Mouse (Mus musculus) CH12.LX (cell line): ENCODE measurements around the gene Mt3. TPM values are rescaled to one million over a fixed set of nuclear protein-coding genes. Genes with fewer than 3 reads are reported as not detected.

Experiments used
- DNase-seq: peaks from one replicate; pipeline ENCODE4 v3.0.0-alpha.2; 2013; ENCODE audit errors: extremely low read depth
- H3K27ac ChIP-seq: 2 replicates; pipeline ENCODE4 v1.5.1; 2012; ENCODE audit warnings: low read depth, mild to moderate bottlenecking, control low read depth, moderate library complexity; ENCODE audit not compliant: insufficient read depth
- H3K27me3 ChIP-seq: replicated peaks from 2 replicates; pipeline ENCODE3; 2012; ENCODE audit warnings: inconsistent platforms
- H3K36me3 ChIP-seq, 2 experiments: replicated peaks in 1 of 2; 2 replicates each; pipeline versions ENCODE3 to v1.6.1; 2012; ENCODE audit warnings: inconsistent platforms in 1 of 2, low read length in 1 of 2, mild to moderate bottlenecking in 1 of 2, mixed read lengths in 1 of 2, moderate library complexity in 1 of 2; ENCODE audit not compliant: control insufficient read depth in 1 of 2, insufficient read depth in 1 of 2
- H3K4me1 ChIP-seq, 2 experiments: 2 replicates each; pipeline ENCODE4 v1.6.1; 2012; ENCODE audit warnings: inconsistent platforms in 1 of 2, moderate library complexity in 1 of 2; ENCODE audit not compliant: insufficient read depth in 2 of 2, control insufficient read depth in 1 of 2
- H3K4me2 ChIP-seq: 2 replicates; pipeline ENCODE4 v1.6.1; 2012; ENCODE audit warnings: low read depth, mild to moderate bottlenecking, control low read depth; ENCODE audit not compliant: poor library complexity, insufficient read depth, severe bottlenecking
- H3K4me3 ChIP-seq, 3 experiments: fragments of 150-350 bp in 1 of 3; sonication (generic) in 1 of 3; replicated peaks in 1 of 3; 2 replicates each; pipeline versions ENCODE3 to v1.5.1; 2011 to 2012; ENCODE audit warnings: low read depth in 2 of 3, low read length in 2 of 3, mild to moderate bottlenecking in 2 of 3, moderate library complexity in 2 of 3, control low read depth in 1 of 3, improper control_type of control experiment in 1 of 3, inconsistent platforms in 1 of 3, mixed read lengths in 1 of 3; ENCODE audit not compliant: poor library complexity in 1 of 3
- H3K79me2 ChIP-seq: replicated peaks from 2 replicates; pipeline ENCODE4 v1.6.1; 2012; ENCODE audit warnings: mild to moderate bottlenecking, moderate library complexity; ENCODE audit not compliant: control insufficient read depth, poor library complexity, insufficient read depth, severe bottlenecking; ENCODE audit errors: extremely low read depth
- H3K9ac ChIP-seq: 2 replicates; pipeline ENCODE4 v1.6.1; 2012; ENCODE audit warnings: low read depth, mild to moderate bottlenecking, control low read depth, moderate library complexity; ENCODE audit not compliant: insufficient read depth
- H3K9me3 ChIP-seq: replicated peaks from 2 replicates; pipeline ENCODE3; 2012; ENCODE audit warnings: low read length, inconsistent platforms, mixed read lengths
- CHD2 ChIP-seq: IDR thresholded peaks from 2 replicates; pipeline ENCODE4 v1.6.1; 2011; ENCODE audit warnings: low read length, improper control_type of control experiment
- CTCF ChIP-seq, 2 experiments: IDR thresholded peaks in 1 of 2; conservative IDR thresholded peaks in 1 of 2; 2 replicates each; pipeline ENCODE4 v1.5.1; 2011 to 2012; ENCODE audit warnings: low read depth in 2 of 2, low read length in 2 of 2, improper control_type of control experiment in 1 of 2, inconsistent platforms in 1 of 2, mild to moderate bottlenecking in 1 of 2, moderate library complexity in 1 of 2
- E2F4 ChIP-seq: IDR thresholded peaks from 2 replicates; pipeline ENCODE4 v1.6.1; 2011; ENCODE audit warnings: low read depth, low read length, improper control_type of control experiment; ENCODE audit not compliant: insufficient replicate concordance
- ELF1 ChIP-seq: IDR thresholded peaks from 2 replicates; pipeline ENCODE4 v1.6.1; 2014; ENCODE audit warnings: low read depth, mild to moderate bottlenecking, inconsistent platforms, low read length, improper control_type of control experiment
- EP300 ChIP-seq: IDR thresholded peaks from 2 replicates; pipeline ENCODE4 v1.6.1; 2011; ENCODE audit warnings: low read length, improper control_type of control experiment
- ETS1 ChIP-seq: conservative IDR thresholded peaks from 2 replicates; pipeline ENCODE4 v1.6.1; 2012; ENCODE audit warnings: low read depth, mild to moderate bottlenecking, inconsistent platforms, low read length, improper control_type of control experiment, moderate library complexity
- GABPA ChIP-seq: IDR thresholded peaks from 2 replicates; pipeline ENCODE4 v1.6.1; 2012; ENCODE audit warnings: low read depth, low read length, improper control_type of control experiment, inconsistent platforms; ENCODE audit not compliant: insufficient replicate concordance
- IRF4 ChIP-seq: IDR thresholded peaks from 2 replicates; pipeline ENCODE4 v1.6.1; 2014; ENCODE audit warnings: low read depth, mild to moderate bottlenecking, inconsistent platforms, low read length, improper control_type of control experiment
- JUN ChIP-seq: IDR thresholded peaks from 2 replicates; pipeline ENCODE4 v1.6.1; 2011; ENCODE audit warnings: low read depth, mild to moderate bottlenecking, low read length, improper control_type of control experiment, moderate library complexity; ENCODE audit not compliant: insufficient read depth
- JUND ChIP-seq: conservative IDR thresholded peaks from 2 replicates; pipeline ENCODE4 v1.6.1; 2011; ENCODE audit warnings: low read depth, low read length, improper control_type of control experiment
- MAX ChIP-seq: IDR thresholded peaks from 2 replicates; pipeline ENCODE4 v1.6.1; 2011; ENCODE audit warnings: low read length, improper control_type of control experiment
- MEF2A ChIP-seq: IDR thresholded peaks from 2 replicates; pipeline ENCODE4 v1.6.1; 2014; ENCODE audit warnings: low read depth, mild to moderate bottlenecking, inconsistent platforms, low read length, improper control_type of control experiment, borderline replicate concordance
- MYC ChIP-seq: IDR thresholded peaks from 2 replicates; pipeline ENCODE4 v1.6.1; 2011; ENCODE audit warnings: low read depth, mild to moderate bottlenecking, improper control_type of control experiment, low read length
- NRF1 ChIP-seq: IDR thresholded peaks from 2 replicates; pipeline ENCODE4 v1.6.1; 2014; ENCODE audit warnings: low read depth, mild to moderate bottlenecking, inconsistent platforms, low read length, improper control_type of control experiment, moderate library complexity
- PAX5 ChIP-seq: IDR thresholded peaks from 2 replicates; pipeline ENCODE4 v1.6.1; 2012; ENCODE audit warnings: low read length, inconsistent platforms, mixed read lengths
- POLR2A ChIP-seq: IDR thresholded peaks from 2 replicates; pipeline ENCODE4 v1.6.1; 2011; ENCODE audit warnings: low read depth, mild to moderate bottlenecking, improper control_type of control experiment, low read length
- POLR2AphosphoS2 ChIP-seq: IDR thresholded peaks from 2 replicates; pipeline ENCODE4 v1.6.1; 2011; ENCODE audit warnings: low read depth, low read length, improper control_type of control experiment
- RCOR1 ChIP-seq: conservative IDR thresholded peaks from 2 replicates; pipeline ENCODE4 v1.6.1; 2012; ENCODE audit warnings: low read depth, mild to moderate bottlenecking, inconsistent platforms, low read length, improper control_type of control experiment
- SMC3 ChIP-seq: IDR thresholded peaks from 2 replicates; pipeline ENCODE4 v1.6.1; 2011; ENCODE audit warnings: low read depth, low read length, improper control_type of control experiment
- TBP ChIP-seq: conservative IDR thresholded peaks from 2 replicates; pipeline ENCODE4 v1.6.1; 2011; ENCODE audit warnings: low read depth, low read length, improper control_type of control experiment
- TCF12 ChIP-seq: IDR thresholded peaks from 2 replicates; pipeline ENCODE4 v1.6.1; 2014; ENCODE audit warnings: low read depth, mild to moderate bottlenecking, inconsistent platforms, low read length, improper control_type of control experiment
- UBTF ChIP-seq: IDR thresholded peaks from 2 replicates; pipeline ENCODE4 v1.6.1; 2012; ENCODE audit warnings: low read depth, mild to moderate bottlenecking, inconsistent platforms, low read length, improper control_type of control experiment, moderate library complexity
- USF2 ChIP-seq: conservative IDR thresholded peaks from 2 replicates; pipeline ENCODE4 v1.6.1; 2011; ENCODE audit warnings: low read depth, low read length, improper control_type of control experiment
- ZC3H11A ChIP-seq: IDR thresholded peaks from 2 replicates; pipeline ENCODE4 v1.6.1; 2012; ENCODE audit warnings: low read depth, mild to moderate bottlenecking, inconsistent platforms, low read length, improper control_type of control experiment
- ZKSCAN1 ChIP-seq: IDR thresholded peaks from 2 replicates; pipeline ENCODE4 v1.6.1; 2012; ENCODE audit warnings: low read depth, inconsistent platforms, low read length, improper control_type of control experiment, borderline replicate concordance
- ZMIZ1 ChIP-seq: IDR thresholded peaks from 2 replicates; pipeline ENCODE4 v1.6.1; 2012; ENCODE audit warnings: low read depth, mild to moderate bottlenecking, inconsistent platforms, low read length, improper control_type of control experiment
- ZNF384 ChIP-seq: IDR thresholded peaks from 2 replicates; pipeline ENCODE4 v1.6.1; 2012; ENCODE audit warnings: low read depth, low read length, improper control_type of control experiment, inconsistent platforms
- dilution Hi-C: fragments of 300-500 bp; cut with MboI; formaldehyde crosslinking; loops from 2 replicates; pipeline ENCODE4 v1.14.3; 2020; ENCODE audit warnings: low sequenced_read_pairs; ENCODE audit not compliant: extremely low pct_unique_long_range_greater_than_20kb, extremely low pct_ligation_motif_present
- in situ Hi-C: fragments of 300-500 bp; cut with MboI; formaldehyde crosslinking; loops from 3 replicates; pipeline ENCODE4 v1.14.3; 2019; ENCODE audit warnings: low sequenced_read_pairs, low pct_ligation_motif_present, low pct_unique_long_range_greater_than_20kb, mixed read lengths
- polyA plus RNA-seq: library from polyadenylated mRNA; unstranded; fragments of >175 nt; gene quantifications from 2 replicates; pipeline ENCODE4 v1.2.1, GENCODE M21; 2012; ENCODE audit warnings: low read depth; ENCODE audit not compliant: insufficient read length
- total RNA-seq, 2 experiments: library from RNA; depleted of rRNA; stranded (reverse); fragments of 300-350 nt in 1 of 2; fragments of >200 nt in 1 of 2; gene quantifications; 2 replicates each; pipeline ENCODE4 v1.2.3; 2012 to 2014

Gene Mt3
- total and polyA plus RNA-seq, 3 experiments: 1.9 to 20.6 TPM; not detected in 1

DNA sequence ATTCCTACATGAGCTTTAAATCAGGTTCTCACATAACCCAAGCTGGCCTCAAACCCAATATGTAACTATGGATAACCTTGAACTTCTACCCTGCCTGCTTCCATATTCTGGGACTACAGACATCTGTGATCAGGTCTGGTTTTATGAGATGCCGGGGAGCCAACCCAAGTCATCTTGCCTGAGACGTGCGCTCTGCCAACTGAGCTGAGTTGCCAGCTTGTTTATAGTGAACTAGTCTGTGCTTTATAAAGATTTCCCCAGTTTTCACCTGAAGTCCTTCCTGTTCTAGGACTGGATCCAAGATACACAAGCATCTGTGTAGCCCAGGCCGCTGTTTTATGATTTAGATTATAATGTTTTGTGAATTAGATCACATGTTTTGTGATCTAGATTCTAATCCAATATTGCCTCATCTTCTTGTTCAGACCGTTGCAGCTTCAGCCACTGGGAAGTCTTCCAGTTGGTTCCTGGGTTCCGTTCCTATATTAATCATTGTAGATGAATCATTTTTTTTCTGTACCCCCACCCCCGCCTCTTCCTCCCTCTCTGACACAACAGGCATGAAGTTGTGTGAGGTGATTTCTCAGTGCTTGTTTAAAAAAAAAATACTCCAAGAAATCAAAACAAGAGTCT, 42.3 kb downstream of the Mt3 start:
- Histone ChIP-seq H3K4me1 (peaks cover 16 to 17% of the 10 kb centered on the region in 2 experiments), H3K4me3 (no peak overlapping the region), H3K27ac (no peak overlapping the region), H3K4me2 (no peak overlapping the region)
- TF ChIP-seq USF2 (no peak), TBP (no peak), JUND (no peak), MAX (no peak), E2F4 (no peak), TCF12 (no peak), ELF1 (no peak), CTCF (conservative IDR thresholded peaks at IDR 0.05 in 1 of 2, IDR thresholded peaks at IDR 0.05 in 1 of 2; ENCODE audit: low read depth in 2 of 2, low read length in 2 of 2) (no peak), RCOR1 (no peak), POLR2A (no peak), ZNF384 (no peak), SMC3 (no peak), PAX5 (no peak), ETS1 (no peak), JUN (no peak), POLR2AphosphoS2 (no peak), EP300 (no peak), ZKSCAN1 (no peak), ZC3H11A (no peak), NRF1 (no peak)
- TF ChIP-seq, all 38 proteins: peak for 0
- DNase-seq: no peak
- in situ Hi-C loops (loop anchor here (5.0 to 25.0 kb wide), 2 partner anchors 92 to 507 kb away; no protein-coding TSS in a partner anchor), dilution Hi-C loops (no loop called here)
- H3K36me3 ChIP-seq: no peaks in the 10 kb centered on the region
- H3K27me3 ChIP-seq: peaks cover 10% of the 10 kb centered on the region
- H3K9me3 ChIP-seq: no peaks in the 10 kb centered on the region
- no peak overlapping the region for H3K9ac ChIP-seq
- no peaks in the 10 kb centered on the region for H3K79me2 ChIP-seq

GRCm38 (mm10) chr8:94199202-94199869, 46.9 kb downstream of the Mt3 start:
- Histone ChIP-seq H3K36me3 (no peaks in the 10 kb centered on the region), H3K27me3 (peaks cover 15% of the 10 kb centered on the region), H3K9ac (peak overlapping the region; percentile 32; the same call in 1 of the 2 replicates), H3K4me2 (peak overlapping the region; percentile 48), H3K4me3 (no peak overlapping the region), H3K4me1 (peaks cover 0 to 3% of the 10 kb centered on the region in 2 experiments; a peak in 1 of 4 replicates), H3K79me2 (no peaks in the 10 kb centered on the region), H3K27ac (no peak overlapping the region), H3K9me3 (no peaks in the 10 kb centered on the region)
- peak; percentile 75 for DNase-seq
- dilution Hi-C loops (no loop called here), in situ Hi-C loops (loop anchor here (25.0 kb wide), 1 partner anchor 512 kb away; no protein-coding TSS in a partner anchor)
- TF ChIP-seq TCF12: no peak
- no peak for TF ChIP-seq GABPA
- TF ChIP-seq MEF2A: no peak
- TF ChIP-seq MYC: no peak
- no peak for TF ChIP-seq E2F4
- no peak for TF ChIP-seq JUND
- TF ChIP-seq POLR2AphosphoS2: no peak
- no peak for TF ChIP-seq USF2
- no peak for TF ChIP-seq RCOR1
- no peak for TF ChIP-seq MAX
- no peak for TF ChIP-seq IRF4
- TF ChIP-seq ETS1: no peak
- no peak for TF ChIP-seq CHD2
- TF ChIP-seq UBTF: no peak
- TF ChIP-seq PAX5: no peak
- TF ChIP-seq CTCF (conservative IDR thresholded peaks at IDR 0.05 in 1 of 2, IDR thresholded peaks at IDR 0.05 in 1 of 2; ENCODE audit: low read depth in 2 of 2, low read length in 2 of 2): peak; percentile 80 to 97
- TF ChIP-seq POLR2A: no peak
- no peak for TF ChIP-seq ZMIZ1
- peak; percentile 80 for TF ChIP-seq ZC3H11A
- no peak for TF ChIP-seq ZNF384
- no peak for TF ChIP-seq NRF1
- no peak for TF ChIP-seq ZKSCAN1
- TF ChIP-seq SMC3: peak; percentile 89
